Mouse (Mus musculus) layer of hippocampus, postnatal 14 days (tissue): ENCODE data around the gene Ninj2. TPM values are rescaled to one million over a fixed set of nuclear protein-coding genes. Genes with fewer than 3 reads are reported as not detected.
A peak's percentile ranks its signal among the peaks of the same experiment; 100 is the strongest.

Experiments
- DNase-seq, 2 experiments: peaks; one replicate each; pipeline ENCODE4 v3.0.0; 2021 to 2022; ENCODE audit warnings: low spot score in 2 of 2, mixed read lengths in 1 of 2
- total RNA-seq, 2 experiments: library from RNA; stranded (reverse); gene quantifications; 2 replicates each; pipeline ENCODE4 v1.2.3; 2021

The Ninj2 gene
- total RNA-seq, 2 experiments from 2014 or later = 0.69 to 0.81 TPM

DNA sequence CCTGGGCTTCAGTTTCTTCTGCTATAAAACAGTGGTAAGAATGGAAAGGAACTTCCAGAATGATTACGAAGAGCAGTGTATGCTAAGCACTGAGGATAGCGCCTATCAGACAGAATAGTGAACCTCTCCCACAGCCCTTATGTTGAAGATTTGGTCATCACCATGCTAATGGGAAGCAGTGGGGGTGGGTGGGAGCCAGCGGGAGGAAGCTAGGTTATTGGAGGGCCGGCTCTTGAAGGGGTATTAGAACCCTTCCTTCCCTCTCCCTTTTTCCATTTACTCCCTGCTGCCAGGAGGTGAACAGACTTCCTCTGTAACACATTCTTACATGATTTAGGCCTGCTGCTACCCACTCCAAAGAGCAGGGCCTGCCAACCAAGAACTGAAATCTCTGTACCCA lies 1.2 kb upstream of the Ninj2 start:
- DNase-seq = no peak

DNA sequence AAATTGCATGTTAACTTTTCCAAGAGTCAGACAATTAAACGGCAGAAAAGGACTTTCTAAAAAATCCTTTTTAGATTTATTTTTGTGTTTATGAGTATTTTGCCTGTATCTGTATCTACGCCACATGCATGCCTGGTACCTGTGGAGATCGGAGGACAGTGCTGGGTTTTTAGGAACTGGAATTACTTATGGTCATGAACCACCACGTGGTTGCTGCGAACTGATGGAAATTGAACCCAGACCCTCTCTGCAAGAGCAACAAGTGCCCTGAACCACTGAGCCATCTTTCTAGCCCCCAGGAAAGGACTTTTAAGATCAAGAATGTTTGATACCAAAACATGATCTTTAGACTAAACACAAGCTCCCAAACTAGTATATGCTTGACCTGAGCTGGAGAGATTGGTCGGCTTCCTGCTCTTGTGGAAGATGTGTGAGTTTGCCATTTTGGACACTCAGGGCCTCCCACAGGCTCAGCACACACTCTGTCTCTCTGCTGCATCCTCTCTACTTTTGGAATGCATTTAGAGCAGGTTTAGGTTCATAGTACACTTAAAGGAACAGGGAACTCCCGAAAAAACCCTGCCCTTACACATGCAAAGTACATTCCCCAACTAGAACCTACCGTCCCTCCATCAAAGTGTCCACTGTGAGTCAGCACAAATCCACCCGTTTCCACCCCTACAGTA lies 1.1 kb downstream of the Ninj2 start:
- no peak for DNase-seq

DNA sequence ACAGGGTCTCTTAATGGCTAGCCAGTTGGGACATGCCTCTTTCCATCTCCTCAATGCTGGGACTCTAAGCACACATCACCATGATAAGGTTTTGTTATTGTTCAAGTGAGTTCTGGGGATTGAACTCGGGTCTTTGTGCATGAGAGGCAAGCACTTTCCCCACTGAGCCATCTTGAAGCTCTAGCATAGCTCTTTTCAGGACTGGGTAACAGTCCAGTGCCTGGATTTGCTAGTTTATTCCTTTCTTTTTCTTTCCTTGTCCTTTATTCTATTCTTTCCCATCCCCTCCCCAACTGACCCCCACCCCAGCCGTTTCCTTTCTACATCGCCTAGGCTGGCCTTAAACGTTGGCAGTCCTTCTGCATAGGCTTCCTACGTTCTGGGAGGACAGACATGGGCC lies 1.9 kb downstream of the Ninj2 start:
- no peak for DNase-seq

DNA sequence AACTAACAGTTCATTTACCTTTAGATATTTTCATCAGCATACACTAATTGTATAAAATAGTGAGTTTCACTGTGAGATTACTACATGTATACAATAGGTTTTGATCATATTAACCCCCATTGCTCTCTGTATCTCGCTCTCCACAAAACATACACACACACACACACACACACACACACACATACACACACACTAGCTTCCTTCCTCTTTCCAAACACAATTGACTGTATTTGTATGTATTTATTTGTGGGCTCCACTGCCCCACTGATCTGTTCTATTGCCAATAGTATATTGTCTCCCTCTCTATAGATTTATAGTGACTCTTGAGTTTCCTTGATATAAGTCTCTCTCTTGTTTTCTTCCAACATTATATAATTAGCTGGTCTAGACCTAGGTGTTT lies 2.4 kb downstream of the Ninj2 start:
- DNase-seq = no peak

DNA sequence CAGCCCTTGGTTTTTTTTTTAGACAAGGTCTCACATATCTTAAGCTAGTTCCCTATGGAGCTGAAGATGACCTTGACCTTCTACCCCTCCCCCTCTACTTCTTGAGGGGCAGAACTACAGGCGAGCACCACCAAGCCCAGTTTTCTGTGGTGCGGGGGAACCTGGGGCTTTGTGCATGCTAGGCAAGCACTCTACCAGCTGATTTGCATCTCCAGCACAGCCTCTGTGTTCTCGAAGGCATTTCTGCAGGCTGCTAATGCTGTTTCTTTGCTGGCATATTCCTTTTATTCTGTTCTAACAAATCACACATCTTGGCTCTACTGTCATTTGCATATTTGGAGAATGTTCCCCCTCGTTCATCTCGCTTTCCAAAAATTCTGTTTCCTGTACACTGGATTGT lies 6.2 kb downstream of the Ninj2 start:
- peak in 1 of 2 experiments; percentile 43 for DNase-seq

DNA sequence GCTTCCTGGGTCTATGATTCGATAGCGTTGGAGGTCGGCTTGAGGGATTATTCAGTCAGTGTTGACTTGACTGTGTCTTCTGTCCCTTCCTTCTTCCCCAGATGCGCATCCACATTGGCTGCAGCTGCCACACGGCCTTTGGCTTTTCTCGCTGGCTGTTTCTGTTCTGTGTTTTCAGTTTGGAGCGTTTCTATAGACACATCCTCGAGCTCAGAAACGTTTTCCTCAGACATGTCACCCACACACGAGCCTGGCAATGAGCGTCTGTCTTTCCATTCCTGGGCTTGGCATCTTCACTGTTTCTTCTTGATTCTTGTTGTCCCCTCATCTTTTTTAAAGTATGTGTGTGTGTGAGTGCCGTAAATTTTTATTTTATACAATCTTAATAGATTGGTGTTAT lies 8.1 kb downstream of the Ninj2 start:
- no peak for DNase-seq

DNA sequence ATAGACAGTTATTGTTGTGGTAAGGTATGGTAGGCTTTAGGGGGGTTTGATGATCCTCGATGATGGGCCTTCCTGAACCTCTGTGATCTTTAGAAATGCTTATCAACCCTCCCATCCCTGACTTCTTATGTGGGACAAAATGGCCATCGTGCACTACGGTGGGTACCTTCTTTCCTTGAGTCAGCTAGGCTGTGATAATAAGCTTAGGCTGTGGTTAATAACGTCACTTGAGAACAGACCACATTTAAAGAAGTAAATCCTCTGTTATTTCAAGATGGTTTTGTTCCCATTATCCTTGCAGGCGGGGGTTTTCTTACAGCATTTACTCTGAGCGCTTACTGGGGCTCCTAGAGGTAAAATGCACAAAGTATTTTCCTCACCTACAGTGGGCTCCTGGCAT lies 8.8 kb downstream of the Ninj2 start:
- no peak for DNase-seq

DNA sequence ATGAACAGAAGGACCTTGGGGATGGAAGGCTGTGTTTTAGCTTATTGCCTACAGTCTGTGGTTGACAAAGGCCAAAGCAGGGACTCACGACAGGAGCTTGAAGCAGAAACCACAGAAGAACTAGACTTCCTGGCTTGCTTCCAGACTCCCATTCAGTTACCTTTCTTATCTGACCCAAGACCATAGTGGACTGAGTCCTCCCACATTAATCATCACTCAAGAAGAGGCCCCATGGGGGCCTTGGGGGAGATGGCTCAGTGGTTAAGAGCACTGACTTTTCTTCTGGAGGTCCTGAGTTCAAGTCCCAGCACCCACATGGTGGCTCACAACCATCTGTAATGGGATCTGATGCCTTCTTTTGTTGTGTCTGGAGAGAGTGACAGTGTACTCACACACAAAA lies 10.0 kb downstream of the Ninj2 start:
- DNase-seq = no peak

DNA sequence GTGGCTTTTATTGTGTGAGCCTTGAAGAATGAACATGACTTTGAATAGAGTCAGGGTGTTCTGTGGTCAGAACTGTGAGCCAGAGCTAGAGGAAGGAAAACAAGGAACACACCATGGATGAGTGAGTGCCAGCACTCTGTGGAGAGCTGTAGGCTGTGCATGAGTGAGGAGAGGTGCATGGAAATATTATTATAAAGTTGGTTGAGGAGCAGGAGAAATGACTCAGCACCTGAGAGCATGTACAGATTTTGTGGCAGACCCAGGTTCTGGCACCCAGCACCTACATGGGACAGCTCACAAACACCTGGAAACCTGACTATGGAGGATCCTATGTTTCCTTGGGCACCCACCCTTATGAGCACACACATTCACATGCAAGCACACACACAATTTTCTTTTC lies 11.9 kb downstream of the Ninj2 start:
- no peak for DNase-seq

DNA sequence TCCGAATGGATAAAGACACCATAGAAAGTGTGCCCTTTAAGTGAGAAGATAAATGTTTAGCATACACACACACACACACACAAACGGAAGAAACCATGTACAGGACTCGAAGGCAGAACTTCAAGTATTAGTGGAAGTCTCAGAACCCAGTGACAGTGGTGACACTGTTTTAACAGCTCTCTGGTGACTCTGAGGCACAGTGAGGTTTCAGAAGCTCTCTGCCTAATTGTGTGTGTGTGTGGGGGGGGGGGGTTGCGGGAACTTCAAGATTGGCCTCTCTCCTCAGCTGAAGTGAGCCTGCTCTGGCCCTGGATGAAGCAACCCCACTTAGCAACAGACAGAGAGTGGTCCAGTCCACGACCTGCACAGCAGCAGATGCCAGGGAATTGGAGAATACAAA lies 14.4 kb downstream of the Ninj2 start:
- no peak for DNase-seq

DNA sequence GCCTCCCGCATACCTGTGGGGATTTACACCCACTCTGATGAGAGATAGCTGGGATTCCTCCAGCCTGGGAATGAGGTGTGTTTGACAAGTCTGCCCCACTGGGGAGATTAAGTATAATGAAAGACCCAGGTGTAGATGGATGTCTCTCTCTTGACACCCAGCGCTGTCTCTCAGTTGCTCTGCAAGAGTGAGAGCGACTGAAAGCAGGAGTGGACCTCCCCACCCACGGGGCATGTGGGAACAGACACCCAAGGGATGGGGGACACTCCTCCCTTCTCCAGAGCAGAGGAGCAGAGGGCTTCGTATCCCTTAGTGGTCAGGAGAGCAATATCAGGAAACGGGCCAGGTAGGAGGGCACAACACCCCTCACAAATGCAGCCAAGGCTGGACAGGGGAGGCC lies 14.9 kb downstream of the Ninj2 start:
- no peak for DNase-seq

DNA sequence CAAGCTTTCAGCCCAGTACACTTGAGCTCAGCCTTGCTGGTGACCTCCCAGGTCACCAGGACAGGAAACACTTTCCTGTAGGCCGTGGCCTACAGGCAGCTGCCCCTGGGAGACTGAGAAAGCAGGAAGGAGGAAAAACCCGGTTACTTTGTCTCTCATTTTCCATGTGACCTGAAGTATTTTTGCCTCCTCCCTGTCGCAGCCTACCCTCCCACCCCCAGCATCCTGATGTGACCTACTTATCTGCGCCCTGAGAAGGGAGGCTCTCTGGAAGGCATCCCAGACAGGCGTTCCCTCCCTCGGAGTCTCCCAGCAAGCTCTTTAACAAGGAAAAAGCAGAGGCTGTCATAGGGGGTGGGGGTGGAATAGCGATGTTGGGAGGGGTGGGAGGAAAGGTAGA lies 16.0 kb downstream of the Ninj2 start:
- peak; percentile 27 to 43 for DNase-seq

DNA sequence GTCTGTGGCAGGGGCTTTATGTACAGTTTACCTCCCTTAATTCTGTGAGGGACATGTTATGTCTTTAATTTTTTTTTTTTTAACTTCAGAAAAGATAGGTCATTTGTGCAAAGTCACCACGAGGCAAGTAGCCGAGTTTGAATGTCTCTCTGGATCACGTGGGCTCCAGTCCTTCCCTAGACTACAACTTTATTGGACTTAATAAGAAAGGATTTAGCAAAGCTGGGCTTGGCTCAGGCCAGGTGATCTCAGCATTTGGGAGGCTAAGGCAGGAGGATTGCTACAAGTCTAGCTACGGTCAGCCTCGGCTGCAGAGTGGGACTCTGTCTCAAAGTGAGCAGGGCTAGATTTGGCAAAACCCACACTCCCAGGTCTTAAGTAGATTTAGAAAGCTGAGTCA lies 16.8 kb downstream of the Ninj2 start:
- no peak for DNase-seq

DNA sequence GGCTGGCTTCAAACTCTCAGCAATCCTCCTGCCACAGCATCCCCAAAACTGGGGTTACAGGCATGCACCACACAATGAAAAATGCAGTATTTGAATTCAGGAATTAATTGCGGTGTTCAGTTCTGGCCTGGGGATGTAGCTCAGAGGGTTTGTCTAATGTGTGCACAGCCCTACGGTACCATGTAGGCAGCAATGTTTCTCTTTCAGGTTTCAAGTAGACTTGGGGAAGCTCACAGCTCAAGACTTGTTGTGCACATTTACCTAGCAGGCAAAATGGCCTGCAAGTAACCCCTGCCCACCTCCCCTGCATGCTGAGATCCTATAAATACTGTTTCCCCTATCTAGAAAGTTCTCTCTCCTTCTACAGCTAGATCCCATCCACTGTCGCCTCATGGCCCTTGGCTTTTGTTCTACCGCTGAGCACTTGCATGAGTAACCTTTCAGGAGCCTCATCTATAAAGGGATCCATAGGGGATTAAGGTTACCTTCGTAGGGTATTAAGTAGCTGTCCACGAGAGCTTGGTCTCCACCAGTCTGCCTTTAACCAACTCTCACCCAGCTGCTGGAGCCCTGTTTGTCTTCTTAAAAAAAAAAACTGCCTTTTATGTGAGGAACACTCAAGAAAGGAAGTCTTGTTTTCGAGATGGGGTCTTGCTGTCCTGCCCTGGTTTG lies 17.7 kb downstream of the Ninj2 start:
- no peak for DNase-seq

DNA sequence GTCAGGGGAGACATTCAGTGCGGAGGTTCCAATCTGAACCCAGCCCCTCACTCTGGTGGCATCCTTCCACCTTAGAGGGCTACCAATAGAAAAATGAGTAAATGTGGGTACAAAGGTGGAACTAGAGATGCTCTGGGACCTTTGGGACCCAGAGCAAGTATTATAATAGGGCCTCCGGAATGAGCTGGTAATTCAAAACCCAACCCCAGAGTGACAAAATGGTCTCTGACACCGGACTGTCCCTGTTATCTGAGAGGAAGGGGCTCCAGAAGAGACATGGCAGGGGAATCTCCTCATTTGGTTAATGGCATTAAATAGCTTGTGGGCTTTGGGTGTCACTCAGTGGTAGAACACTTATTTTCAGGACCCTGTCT lies 18.2 kb downstream of the Ninj2 start:
- no peak for DNase-seq

DNA sequence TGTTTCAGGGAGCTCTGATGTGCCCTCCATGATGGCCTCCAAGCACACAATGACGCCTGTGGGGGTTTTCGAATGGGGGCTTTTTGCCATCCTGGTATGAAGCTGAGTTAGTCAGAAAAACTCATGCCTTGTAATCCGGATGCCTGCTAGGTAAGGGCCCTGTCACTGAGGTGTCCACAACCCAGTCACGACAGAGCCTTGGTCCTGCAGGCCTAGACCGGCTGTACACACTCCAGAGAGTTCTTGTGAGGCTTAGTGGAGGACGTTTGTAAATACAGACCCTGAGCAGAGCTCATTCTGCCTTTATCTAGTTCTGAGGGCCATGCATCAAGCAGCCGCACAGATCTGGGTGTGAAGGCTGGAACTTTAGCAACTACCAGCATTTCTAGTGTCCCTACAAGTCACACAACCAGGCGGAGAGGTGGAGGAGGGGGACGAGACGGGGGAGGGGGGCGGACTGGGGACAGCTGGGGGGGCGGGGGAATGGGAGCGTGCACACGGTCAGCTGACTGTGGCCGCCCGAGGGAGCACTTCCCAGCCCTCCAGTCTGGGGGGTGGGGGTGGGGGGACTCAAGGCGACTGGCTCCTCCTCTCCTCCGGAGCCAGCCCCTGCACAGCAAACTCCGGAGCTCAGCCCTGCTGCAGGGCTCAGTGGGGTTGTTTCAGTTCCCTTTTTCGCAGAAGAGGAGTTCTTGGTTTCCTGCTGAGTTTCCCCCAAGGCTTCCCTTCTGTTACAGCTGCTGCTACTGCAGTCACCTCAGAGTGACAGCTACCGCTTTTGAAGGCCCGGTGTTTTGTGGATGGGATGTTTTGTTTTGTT lies 19.0 kb downstream of the Ninj2 start:
- DNase-seq = peak; percentile 47 to 60

DNA sequence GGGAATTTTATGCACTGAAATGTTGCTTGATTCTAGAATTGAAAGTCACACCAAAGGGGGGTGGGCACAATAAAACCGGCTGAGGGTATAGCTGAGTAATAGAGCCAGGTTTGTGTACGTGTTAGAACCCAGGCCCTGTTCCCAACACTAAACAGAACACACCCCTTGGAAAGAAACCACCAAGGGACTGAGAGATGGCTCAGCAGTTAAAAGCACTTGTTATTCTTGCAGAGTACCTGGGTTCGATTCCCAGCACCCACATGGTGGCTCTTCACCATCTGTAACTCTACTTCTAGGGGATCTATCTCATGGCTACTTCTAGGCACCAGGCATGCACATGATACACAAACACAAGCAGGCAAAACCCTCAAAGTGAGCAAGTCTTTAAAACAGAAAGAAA lies 20.7 kb downstream of the Ninj2 start:
- no peak for DNase-seq

DNA sequence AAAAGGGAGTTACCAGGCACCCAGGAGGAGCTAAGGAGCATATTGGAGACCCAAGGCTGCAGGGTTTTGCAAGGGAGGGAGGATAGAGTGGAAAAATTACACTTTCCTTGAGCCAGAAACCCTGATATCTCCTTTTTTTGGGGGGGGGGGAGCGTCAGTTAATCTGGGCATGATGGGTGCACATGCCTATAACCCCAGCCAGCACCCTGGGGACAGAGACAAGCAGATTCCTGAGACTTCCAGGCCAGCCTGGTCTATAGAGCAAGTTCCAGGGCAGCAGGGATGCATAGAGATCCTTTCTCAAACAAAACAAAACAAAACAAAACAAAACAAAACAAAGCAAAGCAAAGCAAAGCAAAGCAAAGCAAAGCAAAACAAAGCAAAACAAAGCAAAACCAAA lies 21.1 kb downstream of the Ninj2 start:
- DNase-seq = no peak

DNA sequence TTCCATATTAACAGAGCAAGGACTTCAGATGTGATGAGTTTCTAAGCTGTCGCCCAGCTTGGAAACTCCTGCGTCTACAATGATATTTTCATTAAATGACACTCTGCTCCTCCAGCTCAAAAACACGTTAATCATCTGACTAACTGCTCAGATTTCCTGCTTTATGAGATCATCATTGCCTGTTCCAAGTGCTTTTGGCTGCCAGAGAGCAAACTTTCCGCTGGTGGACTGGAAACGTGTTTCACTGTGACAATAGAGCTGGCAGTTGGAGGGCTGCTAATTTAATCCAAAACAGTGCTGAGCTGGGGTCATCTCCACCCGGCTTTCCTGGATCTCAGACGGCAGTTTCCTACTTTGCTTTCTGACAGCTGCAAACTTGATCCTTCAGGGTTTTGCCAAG lies 21.5 kb downstream of the Ninj2 start:
- peak; percentile 28 to 67 for DNase-seq

DNA sequence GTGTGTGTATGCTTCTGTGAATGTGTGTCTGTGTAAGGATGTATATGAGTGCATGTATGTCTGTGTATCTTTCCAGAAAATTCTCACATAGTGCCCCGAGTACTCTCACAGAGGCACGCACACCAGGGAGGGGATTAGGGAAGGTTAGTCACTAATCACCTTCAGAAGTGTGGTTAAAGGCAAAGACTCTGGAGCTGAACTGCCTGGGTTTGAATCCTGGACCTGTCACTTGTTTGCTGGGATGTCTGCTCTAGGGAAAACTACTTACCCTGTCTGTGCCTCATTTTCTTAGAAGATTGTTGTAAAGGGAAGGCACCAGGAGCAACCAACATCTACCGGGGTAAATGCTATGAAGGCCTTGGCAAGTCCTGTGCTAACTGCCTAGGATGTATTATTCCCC lies 22.3 kb downstream of the Ninj2 start:
- no peak for DNase-seq

DNA sequence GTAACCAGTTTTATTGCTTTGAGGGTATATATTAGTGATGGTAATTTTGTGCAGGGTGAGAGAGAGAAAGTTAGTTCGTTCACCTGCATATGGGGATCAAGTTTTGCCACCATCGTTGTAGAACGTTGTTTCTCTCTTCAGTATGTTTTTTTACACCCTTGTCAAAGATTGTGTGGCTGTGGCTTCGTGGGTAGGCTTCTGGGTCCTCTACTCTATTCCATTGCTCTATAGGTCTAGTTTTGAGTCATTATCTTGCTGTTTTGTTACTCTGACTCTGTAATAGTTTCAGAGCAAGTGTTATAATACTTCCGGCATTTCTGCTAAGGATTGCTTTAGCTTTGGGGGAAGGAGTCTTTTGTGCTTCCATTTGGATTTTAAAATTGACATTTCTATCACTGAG lies 26.7 kb downstream of the Ninj2 start:
- DNase-seq = no peak

DNA sequence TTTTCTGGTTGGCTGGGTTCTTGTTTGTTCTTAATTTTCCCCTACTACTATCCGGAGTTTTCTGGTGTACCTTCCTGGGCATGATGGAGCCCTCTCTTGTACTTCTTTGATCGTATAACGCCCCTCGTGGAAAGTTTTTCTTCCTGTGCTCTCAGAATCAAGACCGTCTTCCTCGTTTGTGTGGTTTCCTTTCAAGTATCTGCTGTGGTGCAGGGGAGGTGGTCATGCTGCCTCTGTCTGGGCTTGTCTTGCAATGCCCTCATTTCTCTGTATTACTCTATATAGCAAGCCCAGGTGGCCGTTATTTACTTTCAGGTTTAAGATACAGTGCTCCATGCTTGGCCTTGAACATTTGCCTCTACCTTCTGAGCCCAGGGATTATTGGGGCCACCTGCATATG lies 31.5 kb downstream of the Ninj2 start:
- no peak for DNase-seq
